Mouse (Mus musculus) bone marrow, adult 2 months (tissue): Measurements from ENCODE around the gene Gm49450.

Experiments
- CTCF ChIP-seq: fragments of 200-500 bp; IDR thresholded peaks from 2 replicates; pipeline ENCODE4 v1.5.1; 2011; ENCODE audit warnings: low read length, control low read depth; ENCODE audit not compliant: control insufficient read depth, insufficient read depth
- POLR2A ChIP-seq: fragments of 200-500 bp; IDR thresholded peaks from 2 replicates; pipeline ENCODE4 v1.6.1; 2011; ENCODE audit warnings: low read depth, mild to moderate bottlenecking, control low read depth, low read length, borderline replicate concordance; ENCODE audit not compliant: control insufficient read depth

DNA sequence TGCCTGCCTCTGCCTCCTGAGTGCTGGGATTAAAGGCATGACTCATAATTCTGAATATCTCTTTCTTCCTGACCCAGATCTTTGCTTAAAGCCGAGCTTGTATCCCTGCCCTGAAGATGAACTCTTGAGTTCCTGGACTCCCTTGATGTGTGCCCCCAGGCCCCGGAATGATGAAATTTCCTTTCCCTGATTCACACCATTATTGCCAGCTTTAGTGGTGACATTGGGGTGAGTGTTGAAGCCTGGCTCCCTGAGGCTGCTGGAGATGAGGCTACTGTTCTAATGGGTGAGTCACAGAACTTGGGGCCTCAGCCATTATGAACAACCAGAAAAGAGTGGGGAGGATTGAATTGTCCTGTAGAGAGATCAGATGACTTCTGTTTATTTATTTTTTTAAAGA, 11.8 kb downstream of the Gm49450 start:
- TF ChIP-seq CTCF, result no peak
- no peak for TF ChIP-seq POLR2A
